Mouse (Mus musculus): ENCODE measurements around the gene Slc32a1. TPM values are rescaled to one million over a fixed set of nuclear protein-coding genes. Genes with fewer than 3 reads are reported as not detected.

Gene Slc32a1
- total RNA-seq, 1 experiment = 0.71 TPM

- H3K36me3 ChIP-seq (ENCODE audit: control insufficient read depth, insufficient read depth, low read length, poor library complexity, severe bottlenecking) = no peaks in the 10 kb centered on the region
- no peak for DNase-seq (ENCODE audit: low read depth, low spot score)
- in situ Hi-C loops (cut with MboI; ENCODE audit: low sequenced_read_pairs in 2 of 2, unreplicated experiment in 2 of 2) = no loop called here
- TF ChIP-seq ZC3H11A (IDR thresholded peaks at IDR 0.05; ENCODE audit: borderline replicate concordance, low read depth, low read length) = no peak
- TF ChIP-seq CHD2 (IDR thresholded peaks at IDR 0.05; ENCODE audit: low read depth, low read length) = no peak
- no peak for TF ChIP-seq HCFC1 (IDR thresholded peaks at IDR 0.05; ENCODE audit: borderline replicate concordance, insufficient read depth, low read length)
- TF ChIP-seq ZNF384 (IDR thresholded peaks at IDR 0.05; ENCODE audit: low read depth, low read length) = no peak
- no peak for TF ChIP-seq MAFK (IDR thresholded peaks at IDR 0.05; ENCODE audit: insufficient read depth, low read depth, low read length)
- no peaks in the 10 kb centered on the region; a peak in 1 of 4 replicates for H3K4me1 ChIP-seq (ENCODE audit: control insufficient read depth in 2 of 2, insufficient read depth in 2 of 2, low read length in 2 of 2, poor library complexity in 1 of 2)
- no peak overlapping the region for H3K27ac ChIP-seq (ENCODE audit: insufficient read depth, low read depth, low read length, poor library complexity, severe bottlenecking)
- H3K9me3 ChIP-seq (ENCODE audit: control insufficient read depth, insufficient read depth, low read depth, low read length) = no peaks in the 10 kb centered on the region
- no peak overlapping the region for H3K9ac ChIP-seq (ENCODE audit: insufficient read depth, low read depth, low read length, poor library complexity, severe bottlenecking)
- H3K4me3 ChIP-seq (ENCODE audit: insufficient read depth in 1 of 2, low read depth in 1 of 2, low read length in 2 of 2, poor library complexity in 1 of 2, severe bottlenecking in 1 of 2) = no peak overlapping the region
Measured at GRCm38 (mm10) chr2:158658822-158659221, 48.3 kb downstream of the Slc32a1 start.

DNA sequence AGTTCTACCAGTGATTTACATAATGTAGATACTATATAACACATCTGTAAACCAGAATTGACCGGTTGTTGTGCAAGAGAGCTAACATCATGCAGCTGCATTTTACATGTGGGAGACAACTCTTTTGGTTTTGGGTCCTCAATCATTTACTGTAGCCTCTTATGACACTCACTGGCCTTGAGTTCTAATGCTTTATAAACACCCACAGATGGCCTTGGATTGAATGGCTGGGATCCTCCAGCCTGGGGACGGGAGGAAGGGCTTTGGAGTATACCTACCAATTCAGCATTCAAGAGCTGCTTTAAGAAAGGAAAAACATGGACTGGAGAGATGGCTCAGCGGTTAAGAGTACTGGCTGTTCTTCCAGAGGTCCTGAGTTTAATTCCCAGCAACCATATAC is 48.8 kb downstream of the Slc32a1 start:
- Histone ChIP-seq H3K4me3 (ENCODE audit: insufficient read depth in 1 of 2, low read depth in 1 of 2, low read length in 2 of 2, poor library complexity in 1 of 2, severe bottlenecking in 1 of 2) (no peak overlapping the region), H3K4me1 (ENCODE audit: control insufficient read depth in 2 of 2, insufficient read depth in 2 of 2, low read length in 2 of 2, poor library complexity in 1 of 2) (no peaks in the 10 kb centered on the region; a peak in 1 of 4 replicates), H3K9me3 (ENCODE audit: control insufficient read depth, insufficient read depth, low read depth, low read length) (no peaks in the 10 kb centered on the region), H3K36me3 (ENCODE audit: control insufficient read depth, insufficient read depth, low read length, poor library complexity, severe bottlenecking) (no peaks in the 10 kb centered on the region), H3K27ac (ENCODE audit: insufficient read depth, low read depth, low read length, poor library complexity, severe bottlenecking) (no peak overlapping the region), H3K9ac (ENCODE audit: insufficient read depth, low read depth, low read length, poor library complexity, severe bottlenecking) (no peak overlapping the region)
- TF ChIP-seq MAFK (IDR thresholded peaks at IDR 0.05; ENCODE audit: insufficient read depth, low read depth, low read length) = no peak
- no peak for TF ChIP-seq HCFC1 (IDR thresholded peaks at IDR 0.05; ENCODE audit: borderline replicate concordance, insufficient read depth, low read length)
- no peak for TF ChIP-seq ZC3H11A (IDR thresholded peaks at IDR 0.05; ENCODE audit: borderline replicate concordance, low read depth, low read length)
- TF ChIP-seq CHD2 (IDR thresholded peaks at IDR 0.05; ENCODE audit: low read depth, low read length) = no peak
- no peak for TF ChIP-seq ZNF384 (IDR thresholded peaks at IDR 0.05; ENCODE audit: low read depth, low read length)
- in situ Hi-C loops (cut with MboI; ENCODE audit: low sequenced_read_pairs in 2 of 2, unreplicated experiment in 2 of 2) = no loop called here
- no peak for DNase-seq (ENCODE audit: low read depth, low spot score)

GRCm38 (mm10) chr2:158665098-158665497 is 54.5 kb downstream of the Slc32a1 start, which contains the start of gene Ppp1r16b:
TSS of gene Ppp1r16b (plus strand) at chr2:158665398.
- TF ChIP-seq ZC3H11A (IDR thresholded peaks at IDR 0.05; ENCODE audit: borderline replicate concordance, low read depth, low read length) = no peak
- TF ChIP-seq ZNF384 (IDR thresholded peaks at IDR 0.05; ENCODE audit: low read depth, low read length) = no peak
- no peak for TF ChIP-seq MAFK (IDR thresholded peaks at IDR 0.05; ENCODE audit: insufficient read depth, low read depth, low read length)
- no peak for TF ChIP-seq CHD2 (IDR thresholded peaks at IDR 0.05; ENCODE audit: low read depth, low read length)
- TF ChIP-seq HCFC1 (IDR thresholded peaks at IDR 0.05; ENCODE audit: borderline replicate concordance, insufficient read depth, low read length) = no peak
- no peak within 1 kb of the TSS for H3K27ac ChIP-seq (ENCODE audit: insufficient read depth, low read depth, low read length, poor library complexity, severe bottlenecking)
- no peak within 1 kb of the TSS for H3K4me3 ChIP-seq (ENCODE audit: insufficient read depth in 1 of 2, low read depth in 1 of 2, low read length in 2 of 2, poor library complexity in 1 of 2, severe bottlenecking in 1 of 2)
- H3K9ac ChIP-seq (ENCODE audit: insufficient read depth, low read depth, low read length, poor library complexity, severe bottlenecking) = no peak within 1 kb of the TSS
- no peak for DNase-seq (ENCODE audit: low read depth, low spot score)
- peaks cover 4% of the 10 kb centered on the region in 2 experiments; a peak in 2 of 4 replicates for H3K4me1 ChIP-seq (ENCODE audit: control insufficient read depth in 2 of 2, insufficient read depth in 2 of 2, low read length in 2 of 2, poor library complexity in 1 of 2)
- H3K9me3 ChIP-seq (ENCODE audit: control insufficient read depth, insufficient read depth, low read depth, low read length) = no peaks in the 10 kb centered on the region
- in situ Hi-C loops (cut with MboI; ENCODE audit: low sequenced_read_pairs in 2 of 2, unreplicated experiment in 2 of 2) = no loop called here
- H3K36me3 ChIP-seq (ENCODE audit: control insufficient read depth, insufficient read depth, low read length, poor library complexity, severe bottlenecking) = no peaks in the 10 kb centered on the region

Other genes starting within 250 kb of the Slc32a1 start
- gene Snhg11, start 235.1 kb upstream of the Slc32a1 start, total RNA-seq (2012; rRNA removed) = 15.9 and 25.2 TPM in 2 replicates
- gene Ralgapb, start 200.9 kb upstream of the Slc32a1 start, total RNA-seq (2012; rRNA removed) = 20.3 and 23.0 TPM in 2 replicates
- gene Adig, start 108.2 kb upstream of the Slc32a1 start, total RNA-seq (2012; rRNA removed) = 0.85 TPM in 1 of 2 replicates, not detected in the other
- gene Arhgap40, start 98.0 kb upstream of the Slc32a1 start, total RNA-seq (2012; rRNA removed) = 0.58 and 0.89 TPM in 2 replicates
- 11.5 and 19.3 TPM in 2 replicates for gene Actr5, start 14.1 kb downstream of the Slc32a1 start, total RNA-seq (2012; rRNA removed)
- gene Ppp1r16b, start 54.6 kb downstream of the Slc32a1 start, total RNA-seq (2012; rRNA removed) = 1.1 and 1.2 TPM in 2 replicates
- 28.0 and 31.1 TPM in 2 replicates for gene Fam83d, start 157.3 kb downstream of the Slc32a1 start, total RNA-seq (2012; rRNA removed)
- 25.5 and 42.0 TPM in 2 replicates for gene Dhx35, start 184.0 kb downstream of the Slc32a1 start, total RNA-seq (2012; rRNA removed)

All from ES-E14 (cell line).